Mouse (Mus musculus): ENCODE measurements at regions not wholly inside any gene's neighbourhood (a gene's known extent, or its start where the extent isn't known, plus 50 kb on each side); places are given as distances from the start of the nearest gene placed in this dataset.

DNA sequence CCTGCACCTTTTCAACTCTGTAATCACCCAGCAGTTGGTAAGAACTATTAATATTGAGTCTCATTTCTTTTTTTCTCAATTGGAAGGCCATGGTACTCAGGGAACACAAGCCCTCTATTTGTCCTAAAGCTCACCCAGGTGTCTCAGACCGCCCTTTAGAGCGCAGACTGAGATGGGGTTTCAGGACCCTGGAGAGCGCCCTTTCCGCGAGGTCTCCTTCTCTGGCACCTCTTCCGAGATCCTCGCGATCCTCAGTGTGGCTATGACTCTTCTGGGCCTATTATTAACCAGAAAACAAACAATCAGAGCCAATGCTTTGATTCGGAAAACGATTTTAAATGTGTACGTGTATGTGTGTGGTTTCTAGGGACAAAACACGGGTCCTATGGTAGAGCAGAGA lies 201.0 kb downstream of the Suds3 start:
- DNase-seq (ENCODE audit: low spot score), result no peak

DNA sequence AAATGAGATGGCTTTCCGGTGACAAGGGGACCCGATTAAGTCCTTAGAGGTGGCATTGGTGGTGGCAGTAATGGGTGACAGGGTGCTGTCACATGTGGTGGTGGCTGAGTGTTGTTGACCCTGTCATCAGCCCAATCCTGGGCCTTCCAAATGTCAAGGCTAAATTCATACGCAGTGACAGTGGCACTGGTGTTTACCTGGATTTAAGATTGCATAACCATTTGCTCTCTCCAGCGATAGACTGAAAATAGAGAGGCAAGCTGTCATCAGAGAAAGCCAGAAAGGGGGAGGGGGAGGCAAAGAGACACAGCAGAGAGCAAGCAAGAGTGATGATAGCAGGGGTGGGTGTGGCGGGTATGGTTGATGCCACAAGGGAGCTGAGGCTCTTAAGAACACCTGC lies 215.1 kb downstream of the Suds3 start:
- no peak for DNase-seq (ENCODE audit: low spot score)

DNA sequence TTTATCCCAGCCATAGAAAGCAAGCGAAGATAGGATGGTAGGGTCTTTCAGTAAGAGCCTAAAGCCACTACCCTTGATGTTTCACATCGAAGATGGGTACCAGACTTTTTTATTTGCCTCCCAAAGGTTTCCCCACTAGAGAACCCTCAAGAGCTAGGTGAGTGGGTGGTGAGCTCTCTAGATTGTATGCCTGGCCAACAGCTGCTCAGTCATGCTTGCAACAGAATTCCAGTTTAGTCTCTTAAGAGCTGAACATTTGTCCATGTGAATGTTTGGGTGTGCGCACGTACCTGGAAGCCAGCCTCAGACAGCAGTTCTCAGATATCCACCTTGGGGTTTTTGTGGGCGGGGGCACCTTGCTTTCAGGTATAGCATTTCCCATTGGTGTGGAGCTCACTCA lies 218.5 kb downstream of the Suds3 start:
- DNase-seq (ENCODE audit: low spot score), result no peak

DNA sequence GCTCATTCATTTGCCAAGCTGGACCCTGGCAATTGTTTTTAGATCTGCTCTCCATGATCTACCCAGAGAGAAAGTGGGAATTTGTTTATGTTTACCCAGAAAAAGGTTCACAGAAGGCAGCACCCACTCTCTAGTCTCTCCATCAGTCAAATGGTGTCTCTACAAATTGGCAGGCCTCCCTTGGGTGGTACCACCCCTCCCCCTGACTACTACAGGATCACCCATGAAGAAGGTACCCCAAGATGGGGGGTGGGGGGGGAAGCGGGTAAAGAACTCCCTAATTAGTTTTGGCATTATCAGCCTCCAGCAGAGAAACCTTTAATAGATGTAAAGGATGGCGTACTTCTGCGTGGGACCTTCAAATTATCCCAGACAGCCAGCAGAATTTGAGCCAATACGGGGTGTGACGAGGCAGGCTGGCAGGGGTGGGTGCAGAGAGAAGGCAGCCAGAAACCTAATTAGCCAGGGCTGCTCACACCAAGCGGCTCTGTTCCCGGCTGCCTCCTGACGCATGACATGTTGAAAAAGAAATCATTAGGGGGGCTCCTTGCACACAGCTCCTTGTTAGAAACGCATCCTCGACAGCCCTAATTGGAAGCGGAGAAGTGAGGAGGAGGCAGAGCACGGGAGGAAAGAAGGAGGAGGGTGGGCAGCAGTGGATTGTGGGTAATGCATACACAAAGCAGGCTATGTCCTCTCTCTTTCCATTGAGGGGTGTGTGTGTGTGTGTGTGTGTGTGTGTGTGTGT lies 220.7 kb downstream of the Suds3 start:
- no peak for DNase-seq (ENCODE audit: low spot score)

DNA sequence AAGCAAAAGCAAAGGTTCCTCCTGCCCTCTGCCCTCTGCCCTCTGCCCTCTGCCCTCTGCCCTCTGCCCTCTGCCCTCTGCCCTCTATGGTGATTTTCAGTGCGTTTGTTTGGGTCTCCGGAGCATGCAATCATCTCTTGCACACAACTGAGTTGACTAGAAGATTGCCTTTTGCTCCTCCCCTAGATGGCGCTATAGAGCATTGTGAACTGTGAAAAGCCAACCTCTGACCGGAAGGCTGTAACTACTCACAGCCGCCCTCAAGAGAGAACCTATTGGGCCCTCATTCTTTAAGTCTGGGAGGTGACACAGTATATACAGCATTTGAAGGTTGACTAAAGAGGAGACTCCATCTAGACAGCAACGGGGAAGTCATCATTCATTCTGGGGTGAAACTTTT lies 221.3 kb downstream of the Suds3 start:
- peak; percentile 2 for DNase-seq (ENCODE audit: low spot score)

DNA sequence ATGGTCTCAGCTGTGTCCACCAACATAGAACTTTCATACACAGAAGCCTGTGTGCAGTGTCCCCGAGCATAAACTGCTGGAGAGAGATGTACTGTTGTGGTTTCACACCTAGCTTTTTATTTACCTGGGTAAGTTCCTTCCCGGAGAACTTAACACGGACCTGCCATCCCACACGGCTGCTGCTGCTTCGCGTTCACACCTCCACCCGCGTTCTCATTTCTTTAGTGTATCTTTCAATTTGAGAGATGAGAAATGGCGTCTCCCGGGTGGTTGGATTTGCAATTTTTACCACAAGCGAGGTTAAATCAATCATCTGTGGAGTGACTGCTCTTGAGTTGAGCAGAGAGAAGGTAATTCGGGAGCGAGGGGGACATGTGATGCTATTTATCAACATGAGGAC lies 223.0 kb downstream of the Suds3 start:
- no peak for DNase-seq (ENCODE audit: low spot score)

DNA sequence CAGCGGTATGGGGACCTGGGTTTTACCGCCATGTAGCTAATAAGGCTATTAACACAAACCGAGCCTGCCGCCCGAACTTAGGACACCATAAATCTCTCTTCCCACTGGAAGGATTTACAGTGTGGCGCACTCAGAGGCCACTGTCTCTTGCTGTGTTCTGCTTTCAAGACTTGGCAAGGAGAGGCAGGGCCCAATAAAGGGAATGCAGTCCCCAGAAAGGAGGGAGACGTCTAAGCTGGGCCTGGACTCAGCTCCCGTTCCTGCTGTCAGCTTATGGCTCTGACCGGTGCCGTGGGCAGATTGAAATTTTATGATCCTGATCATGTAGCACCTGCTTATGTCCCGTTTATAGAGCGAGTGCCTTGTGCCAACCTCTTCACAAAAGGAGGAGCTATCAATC lies 226.7 kb downstream of the Suds3 start:
- DNase-seq (ENCODE audit: low spot score), result no peak

DNA sequence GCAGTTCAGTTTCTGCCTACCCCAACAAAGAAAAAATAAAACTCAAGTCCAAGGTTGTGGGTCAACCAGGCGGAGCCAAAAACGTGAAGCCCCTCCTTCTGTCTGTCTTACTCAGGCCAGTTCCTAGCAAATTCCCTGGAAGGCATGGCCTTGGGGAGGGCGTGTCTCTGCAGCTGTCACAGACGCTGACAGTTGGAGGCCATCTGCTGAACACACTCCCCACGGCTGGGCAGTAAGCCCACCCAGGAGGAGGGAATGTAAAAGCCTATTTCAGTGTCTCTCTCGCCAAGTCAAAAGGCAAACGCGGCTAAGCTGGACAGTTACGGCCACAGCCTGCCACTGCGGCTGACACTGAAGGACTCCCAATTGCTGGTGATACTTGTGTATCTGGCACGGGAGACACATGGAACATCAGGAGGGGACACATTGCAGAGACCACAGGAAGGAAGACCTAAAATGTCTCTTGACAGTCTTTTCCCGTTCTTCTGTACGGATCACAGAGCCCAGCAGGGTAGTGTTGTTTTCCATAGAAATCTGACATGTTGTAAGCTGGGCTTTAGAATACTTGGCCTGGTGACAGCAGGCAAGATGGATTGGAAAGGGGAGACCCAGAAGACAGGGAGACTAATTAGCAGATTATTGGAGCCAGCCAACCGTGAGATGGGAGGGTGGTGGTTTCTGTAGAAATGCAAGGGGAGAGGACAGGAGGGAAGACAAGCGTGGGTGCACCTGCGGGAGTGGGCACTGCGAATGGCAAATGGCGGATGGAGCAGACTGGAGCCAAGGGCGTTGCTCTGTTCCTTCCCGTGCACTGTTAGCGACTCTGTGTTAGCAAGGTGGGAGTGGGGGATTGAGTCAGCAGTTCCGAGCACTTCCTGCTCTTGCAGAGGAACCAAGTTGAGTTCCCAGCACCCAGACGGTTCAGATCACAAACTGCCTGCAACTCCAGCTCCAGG lies 229.5 kb downstream of the Suds3 start:
- no peak for DNase-seq (ENCODE audit: low spot score)

DNA sequence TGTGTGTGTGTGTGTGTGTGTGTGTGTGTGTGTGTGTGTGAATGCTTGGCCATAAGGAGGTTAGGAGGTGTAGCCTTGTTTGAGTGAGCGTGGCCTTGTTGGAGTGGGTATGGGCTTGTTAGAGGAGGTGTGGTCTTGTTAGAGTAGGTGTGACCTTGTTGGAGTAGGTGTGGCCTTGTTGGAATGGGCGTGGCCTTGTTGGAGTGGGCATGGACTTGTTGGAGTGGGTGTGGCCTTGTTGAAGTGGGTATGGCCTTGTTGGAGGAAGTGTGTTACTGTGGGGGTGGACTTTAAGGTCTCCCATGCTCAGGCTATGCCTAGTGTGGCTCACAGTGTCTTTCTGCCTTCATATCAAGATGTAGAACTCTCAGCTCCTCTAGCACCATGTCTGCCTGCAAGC lies 236.2 kb downstream of the Suds3 start:
- no peak for DNase-seq (ENCODE audit: low spot score)

DNA sequence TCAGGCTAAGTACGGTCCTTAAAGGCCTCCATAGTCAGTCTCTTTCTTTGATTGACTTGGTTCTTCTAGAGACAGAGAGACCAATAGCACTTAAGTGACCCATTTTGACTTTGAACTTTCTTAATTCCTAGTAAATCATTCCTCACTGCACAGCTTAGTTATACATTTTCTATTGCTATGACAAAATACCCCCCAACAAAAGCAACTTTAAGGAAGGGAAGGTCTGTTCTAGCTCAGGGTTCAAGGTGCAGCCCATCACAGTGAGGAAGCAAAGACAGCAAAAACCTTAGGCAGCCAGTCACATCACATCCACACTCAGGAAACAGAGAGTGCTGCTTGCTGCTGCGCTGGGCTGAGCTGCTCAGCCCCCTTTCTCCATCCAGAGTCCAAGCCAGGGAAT lies 241.0 kb downstream of the Suds3 start:
- DNase-seq (ENCODE audit: low spot score), result no peak

DNA sequence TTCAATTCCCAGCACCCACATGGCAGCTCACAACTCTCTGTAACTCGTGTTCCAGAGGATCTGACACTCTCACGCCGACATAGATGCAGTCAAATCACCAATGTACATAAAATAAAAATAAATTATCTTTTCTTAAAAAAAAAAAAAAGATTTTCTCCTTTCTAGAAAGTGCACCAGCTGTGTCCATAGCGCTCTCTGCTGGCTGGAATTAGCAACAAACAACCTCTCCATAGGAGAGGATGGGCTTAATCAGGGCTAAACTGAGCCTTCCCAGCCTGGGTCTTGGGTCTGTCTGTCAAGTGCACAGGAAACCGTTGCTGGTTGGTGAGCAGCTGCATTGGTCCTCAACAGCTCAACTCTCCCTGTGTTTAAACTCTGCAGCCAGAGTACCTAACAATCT lies 247.8 kb downstream of the Suds3 start:
- DNase-seq (ENCODE audit: low spot score), result no peak

DNA sequence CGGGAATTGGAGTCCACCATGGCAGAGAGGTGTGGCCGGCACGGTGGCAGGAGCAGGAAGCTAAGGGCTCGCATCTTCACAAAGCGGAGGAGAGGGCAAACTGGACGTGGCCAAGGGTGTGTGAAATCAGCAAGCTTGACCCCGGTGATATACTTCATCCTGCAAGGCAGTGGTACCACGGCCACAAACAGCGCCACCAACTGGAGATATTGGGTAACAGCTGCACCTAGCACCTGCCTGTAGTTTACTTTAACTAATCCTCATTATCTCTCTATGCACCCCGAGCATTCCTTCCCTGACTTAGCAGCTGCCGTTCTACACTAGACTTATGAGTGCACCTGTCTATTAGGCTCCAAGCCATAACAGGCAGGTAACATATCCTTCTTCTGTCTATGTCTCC lies 251.6 kb downstream of the Suds3 start:
- no peak for DNase-seq (ENCODE audit: low spot score)

DNA sequence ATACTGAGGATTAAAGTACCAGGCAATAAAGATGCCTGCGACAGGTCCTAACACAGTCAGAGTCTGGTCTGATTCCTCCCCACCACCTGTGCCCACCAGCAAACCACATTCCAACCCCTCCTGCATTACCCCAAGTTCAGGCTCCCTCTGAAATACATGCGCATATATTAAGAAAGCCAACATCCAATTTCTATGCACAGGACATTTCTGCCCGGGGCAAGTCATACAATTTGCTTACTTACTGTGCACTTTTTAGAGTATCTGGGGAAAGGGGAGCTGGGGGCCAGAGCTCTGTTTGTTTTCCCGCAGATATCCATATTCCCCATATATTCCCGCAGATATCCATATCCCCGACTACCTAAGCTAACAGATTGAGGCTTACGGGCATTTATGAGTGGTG lies 261.1 kb upstream of the Srrm4 start:
- DNase-seq (ENCODE audit: low spot score), result no peak

DNA sequence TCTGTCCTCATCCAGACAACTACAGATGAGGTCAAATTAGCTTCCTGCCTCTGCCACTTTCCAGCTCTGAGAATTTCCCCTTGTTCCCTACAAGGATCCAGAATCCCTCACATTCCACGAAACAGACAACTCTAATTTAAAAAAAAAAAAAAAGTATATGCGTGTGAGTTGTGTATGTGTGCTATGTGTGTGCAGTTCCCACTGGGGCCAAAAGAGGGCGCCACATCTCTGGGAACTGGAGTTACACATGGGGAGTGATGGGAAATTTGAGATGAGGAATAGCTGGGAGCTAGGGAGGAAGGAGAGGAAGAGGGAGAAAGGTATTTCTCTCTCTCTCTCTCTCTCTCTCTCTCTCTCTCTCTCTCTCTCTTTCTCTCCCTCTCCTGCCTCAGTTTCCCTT lies 240.3 kb upstream of the Srrm4 start:
- DNase-seq (ENCODE audit: low spot score), result no peak

DNA sequence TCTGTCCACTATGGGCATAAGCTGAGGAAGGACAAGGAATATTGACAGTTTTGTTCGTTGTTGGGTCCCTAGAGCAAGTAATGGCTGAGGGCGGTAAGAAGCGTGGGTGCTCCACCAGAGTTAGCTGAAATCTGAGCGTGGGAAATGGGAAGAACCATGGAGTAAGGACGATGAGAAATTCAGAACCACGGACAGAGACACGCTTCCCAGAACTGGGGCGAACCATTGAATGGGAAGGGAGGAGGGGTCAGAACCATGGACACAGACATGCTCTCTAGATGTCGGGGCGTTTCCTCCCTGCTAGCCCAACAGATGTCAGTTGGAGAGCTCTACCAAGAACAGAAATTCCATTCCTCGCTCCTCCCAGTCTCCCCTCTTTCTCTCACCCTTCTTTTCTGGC lies 238.2 kb upstream of the Srrm4 start:
- DNase-seq (ENCODE audit: low spot score), result no peak

DNA sequence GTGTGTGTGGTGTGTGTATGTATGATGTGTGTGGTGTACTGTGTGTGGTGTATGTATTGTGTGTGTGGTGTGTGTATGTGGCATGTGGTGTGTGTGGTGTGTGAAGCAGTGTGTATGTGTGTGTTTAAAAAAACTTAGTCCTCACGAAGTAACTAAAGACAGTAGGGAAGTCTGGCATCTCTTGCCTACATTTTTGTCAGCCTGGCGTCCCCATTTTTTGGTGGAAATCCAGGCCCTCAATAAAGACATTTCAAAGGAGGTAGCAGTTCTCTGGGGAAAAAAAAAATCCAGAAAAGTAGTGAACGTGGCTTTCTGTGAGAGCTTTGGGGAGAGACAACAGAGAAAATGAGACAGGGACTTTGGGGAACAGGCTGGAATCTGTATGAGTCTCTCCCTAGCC lies 231.6 kb upstream of the Srrm4 start:
- DNase-seq (ENCODE audit: low spot score), result no peak

DNA sequence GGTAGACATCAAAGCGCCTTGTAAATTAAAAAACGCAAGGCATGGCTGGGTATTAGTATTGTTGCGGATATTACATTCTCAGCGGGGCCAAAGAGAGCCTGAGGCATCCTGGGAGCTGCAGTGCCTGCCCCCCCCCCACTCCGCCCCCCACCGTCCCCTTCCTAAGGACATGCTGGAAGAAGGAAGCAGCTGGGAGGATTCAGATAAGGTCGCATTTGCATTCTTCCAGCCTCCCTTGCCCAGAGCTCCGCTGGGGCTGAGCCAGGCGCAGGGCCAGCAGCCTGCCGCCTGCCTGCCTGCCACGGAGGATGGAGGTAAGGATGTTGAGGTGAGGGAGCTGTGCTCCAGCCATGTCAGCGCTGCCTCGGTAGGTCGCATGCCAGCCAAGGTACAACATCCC lies 230.5 kb upstream of the Srrm4 start:
- DNase-seq (ENCODE audit: low spot score), result no peak

DNA sequence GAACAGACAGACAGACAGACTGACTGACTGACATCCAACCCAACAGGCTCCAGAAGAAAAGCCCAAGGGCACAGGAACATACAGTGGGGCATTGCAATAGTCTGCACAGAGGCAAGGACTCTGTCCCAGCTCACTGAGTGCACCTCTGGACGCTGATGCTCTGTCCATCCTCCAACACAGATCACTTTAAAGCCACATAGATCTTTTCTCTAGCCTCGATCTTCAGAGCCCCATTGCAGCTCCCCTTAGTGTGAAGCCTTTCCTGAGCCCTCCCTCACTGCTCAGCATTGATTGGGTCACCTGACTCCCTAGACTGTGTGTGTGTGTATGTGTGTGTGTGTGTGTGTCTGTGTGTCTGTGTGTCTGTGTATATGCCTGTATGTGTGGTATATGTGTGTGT lies 218.2 kb upstream of the Srrm4 start:
- no peak for DNase-seq (ENCODE audit: low spot score)

DNA sequence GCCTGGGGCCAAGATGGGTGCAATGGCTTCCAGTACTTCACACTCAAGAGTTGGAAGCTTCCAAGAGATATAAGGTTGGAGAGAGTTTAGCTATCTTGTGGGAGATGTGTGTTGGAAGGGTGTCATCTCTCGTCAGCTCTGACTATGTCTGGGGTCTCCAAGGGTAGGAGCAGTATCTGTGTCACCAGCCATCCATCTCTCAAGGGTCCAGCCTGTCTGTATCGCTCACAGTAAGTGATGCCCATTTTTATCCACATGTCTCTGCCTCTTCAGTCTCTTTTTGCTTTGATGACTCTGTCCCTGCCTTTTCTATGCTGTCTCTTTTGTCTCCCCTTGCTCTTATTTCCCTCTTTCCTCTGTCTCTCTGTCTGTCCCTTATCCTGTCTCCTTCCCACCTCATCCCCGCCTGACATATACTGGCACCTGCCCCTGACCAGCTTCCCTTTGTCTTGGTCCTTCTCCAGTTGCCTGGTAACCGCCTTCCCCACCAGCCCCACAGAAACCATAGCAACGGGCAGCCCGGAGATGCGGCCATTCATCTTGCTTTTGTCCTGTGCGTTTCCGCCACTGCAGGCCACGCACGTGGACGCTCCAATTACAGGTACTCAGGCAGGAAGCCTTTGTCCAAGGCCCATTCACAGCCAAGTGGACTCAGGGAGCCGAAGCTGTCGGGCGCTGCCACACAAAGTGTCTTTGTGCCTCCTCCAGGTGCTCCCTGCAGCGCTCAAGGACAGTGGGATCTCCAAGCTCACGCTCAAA lies 217.6 kb upstream of the Srrm4 start:
- no peak for DNase-seq (ENCODE audit: low spot score)

DNA sequence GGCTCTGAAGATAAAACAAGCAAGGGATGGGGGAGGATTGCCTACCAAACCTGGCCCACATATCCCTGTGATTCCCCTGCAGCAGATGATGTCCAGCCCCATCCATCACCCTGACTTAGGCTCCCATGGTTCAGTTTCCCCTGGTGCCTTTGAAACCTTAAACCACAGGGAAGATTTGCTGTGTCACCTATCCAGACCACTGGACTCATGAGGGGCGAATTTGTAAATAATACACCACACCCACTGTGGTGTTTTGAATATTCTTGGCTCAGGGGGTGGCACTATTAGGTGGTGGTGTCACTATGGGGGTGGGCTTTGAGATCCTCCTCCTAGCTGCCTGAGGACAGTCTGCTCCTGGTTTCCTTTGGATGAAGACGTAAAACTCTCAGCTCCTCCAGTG lies 205.8 kb upstream of the Srrm4 start:
- DNase-seq (ENCODE audit: low spot score), result no peak

DNA sequence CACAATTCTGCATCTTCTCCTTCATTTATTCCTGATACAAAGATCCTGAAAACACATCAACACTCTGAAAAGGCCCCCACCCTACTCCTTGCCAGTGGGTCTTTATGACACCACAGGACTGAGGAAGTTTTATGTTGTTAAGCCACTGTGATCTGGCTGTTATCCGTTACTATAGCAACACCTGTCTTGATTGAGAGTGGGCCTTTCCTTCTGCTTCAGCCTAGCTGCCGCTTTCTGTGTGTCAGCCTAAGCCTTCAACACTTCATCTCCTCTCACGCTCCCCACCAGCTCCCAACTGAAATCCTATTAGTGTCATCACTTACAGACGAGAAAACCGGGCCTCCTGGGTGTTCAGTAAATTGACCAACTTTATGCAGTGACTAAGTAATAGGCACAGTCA lies 203.6 kb upstream of the Srrm4 start:
- DNase-seq (ENCODE audit: low spot score), result no peak

DNA sequence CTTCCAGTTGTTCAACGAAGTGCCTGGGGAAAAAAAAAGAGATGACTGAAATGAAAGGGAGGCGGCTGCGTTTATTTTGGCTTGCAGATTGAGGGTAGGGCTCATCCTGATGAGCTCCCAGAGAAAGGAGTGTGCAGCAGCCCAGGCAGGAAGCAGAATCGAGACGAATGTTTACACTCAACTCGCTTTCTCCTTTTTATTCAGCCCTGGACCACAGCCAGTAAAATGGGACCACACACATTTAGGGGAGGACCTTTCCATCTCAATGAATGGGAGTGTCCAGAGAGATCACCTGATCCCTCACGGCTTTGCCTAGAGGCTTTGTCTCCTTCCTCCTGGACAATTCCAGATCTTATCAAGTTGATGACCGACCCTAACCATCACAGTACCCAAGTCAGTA lies 198.8 kb upstream of the Srrm4 start:
- no peak for DNase-seq (ENCODE audit: low spot score)

DNA sequence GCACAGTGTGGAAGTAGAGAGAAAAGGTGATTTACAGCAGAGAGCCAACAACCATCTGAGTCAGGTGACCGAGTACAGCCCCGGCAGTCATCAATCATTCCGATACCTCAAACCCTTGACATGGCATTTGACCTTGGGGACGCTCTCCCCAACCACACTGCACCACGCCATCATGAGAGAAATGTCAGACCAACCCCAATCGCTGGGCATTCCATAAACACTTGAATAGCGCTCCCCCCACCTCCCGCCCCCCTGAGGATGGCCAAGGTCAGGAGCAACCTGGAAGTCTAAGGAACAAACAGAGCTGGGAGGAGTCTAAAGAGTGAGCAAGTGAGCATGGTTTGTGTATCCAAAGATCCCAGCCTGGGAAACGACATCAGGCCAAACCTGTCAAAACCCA lies 198.2 kb upstream of the Srrm4 start:
- DNase-seq (ENCODE audit: low spot score), result no peak

Measured in heart, adult 8-10 months (tissue).